8 mouse cellular contexts compared by ENCODE assay signal in genomic region chr4:32983176-32984155, GRCm38 (mm10). TPM values are rescaled to one million over a fixed set of nuclear protein-coding genes. Genes with fewer than 3 reads are reported as not detected.
DNase-seq lines count a peak whose midpoint lies in the region; ATAC-seq and TF ChIP-seq lines count a peak whose summit lies in the region.

No protein-coding gene starts in this region.

- peaks cover 15% of the 10 kb centered on the region for H3K27me3 ChIP-seq in forebrain, embryonic 12.5 days
- no peaks in the 10 kb centered on the region for H3K27me3 ChIP-seq in heart, embryonic 15.5 days
- H3K27me3 ChIP-seq in liver, embryonic 14.5 days (ENCODE audit: control insufficient read depth, insufficient read depth, low read length) = peaks cover 41% of the 10 kb centered on the region
- H3K27me3 ChIP-seq in neural tube, embryonic 12.5 days (replicated peaks) = no peaks in the 10 kb centered on the region
- no peaks in the 10 kb centered on the region for H3K27me3 ChIP-seq in stomach, postnatal 0 days (ENCODE audit: control insufficient read depth, insufficient read depth, low read length)

- H3K9me3 ChIP-seq in forebrain, embryonic 12.5 days = no peaks in the 10 kb centered on the region
- H3K9me3 ChIP-seq in heart, embryonic 15.5 days (replicated peaks) = no peaks in the 10 kb centered on the region
- no peaks in the 10 kb centered on the region for H3K9me3 ChIP-seq in liver, embryonic 14.5 days (ENCODE audit: control insufficient read depth, low read length)
- no peaks in the 10 kb centered on the region for H3K9me3 ChIP-seq in neural tube, embryonic 12.5 days
- no peaks in the 10 kb centered on the region for H3K9me3 ChIP-seq in stomach, postnatal 0 days (ENCODE audit: control insufficient read depth, low read length)

- no peaks in the 10 kb centered on the region for H3K36me3 ChIP-seq in forebrain, embryonic 12.5 days (replicated peaks)
- H3K36me3 ChIP-seq in heart, embryonic 15.5 days = no peaks in the 10 kb centered on the region
- H3K36me3 ChIP-seq in liver, embryonic 14.5 days (replicated peaks; ENCODE audit: control insufficient read depth, insufficient read depth, low read depth) = no peaks in the 10 kb centered on the region
- no peaks in the 10 kb centered on the region for H3K36me3 ChIP-seq in neural tube, embryonic 12.5 days
- H3K36me3 ChIP-seq in stomach, postnatal 0 days (ENCODE audit: control insufficient read depth, insufficient read depth, low read length) = no peaks in the 10 kb centered on the region

- TF ChIP-seq CTCF in liver, embryonic 14.5 days (IDR thresholded peaks at IDR 0.05; ENCODE audit: low read depth) = no peak
- no peak for TF ChIP-seq CTCF in stomach, postnatal 0 days (IDR thresholded peaks at IDR 0.05; ENCODE audit: low read depth)

- H3K9ac ChIP-seq in forebrain, embryonic 12.5 days = peak overlapping the region; percentile 93
- peak overlapping the region; percentile 74 for H3K9ac ChIP-seq in heart, embryonic 15.5 days
- H3K9ac ChIP-seq in liver, embryonic 14.5 days (replicated peaks) = peak overlapping the region; percentile 53
- peak overlapping the region; percentile 95 for H3K9ac ChIP-seq in neural tube, embryonic 12.5 days
- peak overlapping the region; percentile 61 for H3K9ac ChIP-seq in stomach, postnatal 0 days (ENCODE audit: low read length)

- under 1% methylated on average over 75 of the region's 94 CpGs for WGBS in forebrain, embryonic 12.5 days
- WGBS in heart, embryonic 15.5 days = under 1% methylated on average over 76 of the region's 94 CpGs
- 1% methylated on average over 84 of the region's 94 CpGs for WGBS in liver, embryonic 14.5 days (ENCODE audit: insufficient replicate concordance)
- WGBS in neural tube, embryonic 12.5 days = under 1% methylated on average over 88 of the region's 94 CpGs
- 1% methylated on average over 76 of the region's 94 CpGs for WGBS in stomach, postnatal 0 days

- peak; percentile 80 for DNase-seq in CD4-positive, CD25-positive, alpha-beta regulatory T cell, adult 2 months (ENCODE audit: low read depth, low spot score)
- peak; percentile 85 for DNase-seq in brain, adult 2 months (ENCODE audit: low read depth, low spot score)
- DNase-seq in kidney, postnatal 14 days = peak; percentile 80
- no peak for DNase-seq in liver, embryonic 14.5 days (ENCODE audit: low read depth in 3 of 3, low spot score in 3 of 3)
- peak; percentile 70 for DNase-seq in stomach, postnatal 0 days (ENCODE audit: low spot score)

- ATAC-seq in forebrain, embryonic 12.5 days (ENCODE audit: low FRiP score) = peak; percentile 76
- ATAC-seq in heart, embryonic 15.5 days (replicated peaks; ENCODE audit: insufficient number of reproducible peaks, insufficient read depth, low FRiP score, low read depth) = peak; percentile 74
- ATAC-seq in liver, embryonic 14.5 days (ENCODE audit: insufficient read depth) = no peak
- peak; percentile 72 for ATAC-seq in neural tube, embryonic 12.5 days (ENCODE audit: low FRiP score, low read depth)
- ATAC-seq in stomach, postnatal 0 days (ENCODE audit: low FRiP score, low TSS enrichment) = peak; percentile 87

- H3K4me1 ChIP-seq in forebrain, embryonic 12.5 days = peaks cover 29% of the 10 kb centered on the region
- peaks cover 37% of the 10 kb centered on the region for H3K4me1 ChIP-seq in heart, embryonic 15.5 days (replicated peaks)
- peaks cover 30 to 42% of the 10 kb centered on the region in 2 experiments for H3K4me1 ChIP-seq in liver, embryonic 14.5 days (replicated peaks; ENCODE audit: control insufficient read depth in 2 of 2, insufficient read depth in 2 of 2, low read length in 1 of 2)
- H3K4me1 ChIP-seq in neural tube, embryonic 12.5 days = peaks cover 27% of the 10 kb centered on the region
- no peaks in the 10 kb centered on the region for H3K4me1 ChIP-seq in stomach, postnatal 0 days (replicated peaks; ENCODE audit: control insufficient read depth, insufficient read depth)

- peak overlapping the region; percentile 92 for H3K4me2 ChIP-seq in forebrain, embryonic 12.5 days
- peak overlapping the region; percentile 94 for H3K4me2 ChIP-seq in heart, embryonic 15.5 days
- H3K4me2 ChIP-seq in liver, embryonic 14.5 days (ENCODE audit: low read depth) = peak overlapping the region; percentile 78
- H3K4me2 ChIP-seq in neural tube, embryonic 12.5 days (replicated peaks) = peak overlapping the region; percentile 93
- H3K4me2 ChIP-seq in stomach, postnatal 0 days (replicated peaks; ENCODE audit: low read depth) = peak overlapping the region; percentile 100

- peak overlapping the region; percentile 95 for H3K27ac ChIP-seq in forebrain, embryonic 12.5 days
- peak overlapping the region; percentile 82 for H3K27ac ChIP-seq in heart, embryonic 15.5 days
- H3K27ac ChIP-seq in liver, embryonic 14.5 days = no peak overlapping the region
- H3K27ac ChIP-seq in neural tube, embryonic 12.5 days = peak overlapping the region; percentile 94
- H3K27ac ChIP-seq in stomach, postnatal 0 days (replicated peaks) = no peak overlapping the region

- H3K4me3 ChIP-seq in forebrain, embryonic 12.5 days (replicated peaks) = peak overlapping the region; percentile 85
- peak overlapping the region; percentile 69 for H3K4me3 ChIP-seq in heart, embryonic 15.5 days
- peak overlapping the region; percentile 59 to 61 for H3K4me3 ChIP-seq in liver, embryonic 14.5 days (ENCODE audit: insufficient read depth in 1 of 2, low read depth in 2 of 2, low read length in 2 of 2)
- H3K4me3 ChIP-seq in neural tube, embryonic 12.5 days = peak overlapping the region; percentile 86
- H3K4me3 ChIP-seq in stomach, postnatal 0 days (ENCODE audit: low read depth, low read length) = peak overlapping the region; percentile 70

- TF ChIP-seq EP300 in liver, embryonic 14.5 days (IDR thresholded peaks at IDR 0.05; ENCODE audit: low read depth) = no peak
- TF ChIP-seq EP300 in stomach, postnatal 0 days (optimal IDR thresholded peaks at IDR 0.05) = no peak

RNA-seq across cellular contexts. Expression of gene Rragd, which starts 0.6 kb away (rescaled TPM):
- 31.2 and 31.8 TPM in 2 replicates for polyA plus RNA-seq in forebrain, embryonic 12.5 days (2016; fragmentation: Nextera tagmentation; extraction: Ambion mirVana)
- 42.1 and 52.3 TPM in 2 replicates for polyA plus RNA-seq in heart, embryonic 15.5 days (2015; fragmentation: Nextera tagmentation; extraction: Ambion mirVana)
- 1.4 and 2.4 TPM in 2 replicates for polyA plus RNA-seq in liver, embryonic 14.5 days (2012; rRNA removed)
- 2.6 and 4.1 TPM in 2 replicates for polyA plus RNA-seq in liver, embryonic 14.5 days (2014; fragmentation: Nextera tagmentation; extraction: Ambion mirVana)
- polyA plus RNA-seq in neural tube, embryonic 12.5 days (2016; fragmentation: Nextera tagmentation; extraction: Ambion mirVana) = 41.0 and 42.8 TPM in 2 replicates
- polyA plus RNA-seq in stomach, postnatal 0 days (2015; fragmentation: Nextera tagmentation; extraction: Ambion mirVana) = 1.7 and 2.8 TPM in 2 replicates

RNA-seq across cellular contexts. Expression of gene Ankrd6, which starts 32.8 kb away (rescaled TPM):
- polyA plus RNA-seq in forebrain, embryonic 12.5 days (2016; fragmentation: Nextera tagmentation; extraction: Ambion mirVana) = 22.3 and 22.6 TPM in 2 replicates
- 4.1 and 6.3 TPM in 2 replicates for polyA plus RNA-seq in heart, embryonic 15.5 days (2015; fragmentation: Nextera tagmentation; extraction: Ambion mirVana)
- 0.19 and 0.31 TPM in 2 replicates for polyA plus RNA-seq in liver, embryonic 14.5 days (2012; rRNA removed)
- 0.42 and 0.62 TPM in 2 replicates for polyA plus RNA-seq in liver, embryonic 14.5 days (2014; fragmentation: Nextera tagmentation; extraction: Ambion mirVana)
- 23.4 and 26.5 TPM in 2 replicates for polyA plus RNA-seq in neural tube, embryonic 12.5 days (2016; fragmentation: Nextera tagmentation; extraction: Ambion mirVana)
- 2.2 and 2.3 TPM in 2 replicates for polyA plus RNA-seq in stomach, postnatal 0 days (2015; fragmentation: Nextera tagmentation; extraction: Ambion mirVana)

RNA-seq across cellular contexts. Expression of gene Ube2j1, which starts 47.8 kb away (rescaled TPM):
- polyA plus RNA-seq in forebrain, embryonic 12.5 days (2016; fragmentation: Nextera tagmentation; extraction: Ambion mirVana) = 50.5 and 51.9 TPM in 2 replicates
- polyA plus RNA-seq in heart, embryonic 15.5 days (2015; fragmentation: Nextera tagmentation; extraction: Ambion mirVana) = 32.5 and 34.6 TPM in 2 replicates
- 10.1 and 13.3 TPM in 2 replicates for polyA plus RNA-seq in liver, embryonic 14.5 days (2012; rRNA removed)
- 35.9 and 36.4 TPM in 2 replicates for polyA plus RNA-seq in liver, embryonic 14.5 days (2014; fragmentation: Nextera tagmentation; extraction: Ambion mirVana)
- polyA plus RNA-seq in neural tube, embryonic 12.5 days (2016; fragmentation: Nextera tagmentation; extraction: Ambion mirVana) = 55.9 and 60.8 TPM in 2 replicates
- polyA plus RNA-seq in stomach, postnatal 0 days (2015; fragmentation: Nextera tagmentation; extraction: Ambion mirVana) = 35.1 TPM in 2 replicates

Comparison
In these comparisons a context has a peak if more than half of its experiments do, and no peak if none do; other contexts are left out.
1. DNase-seq: peak in CD4-positive, CD25-positive, alpha-beta regulatory T cell, adult 2 months (single experiment), brain, adult 2 months (single experiment), kidney, postnatal 14 days (single experiment) and stomach, postnatal 0 days (single experiment); none in liver, embryonic 14.5 days (0 of 3).
2. H3K27ac ChIP-seq: peak in forebrain, embryonic 12.5 days (single experiment), heart, embryonic 15.5 days (single experiment) and neural tube, embryonic 12.5 days (single experiment); none in liver, embryonic 14.5 days (single experiment) and stomach, postnatal 0 days (single experiment).
3. Peak in every context shown above with its lines, with median percentiles within 50 percentile points of each other: H3K4me2 ChIP-seq, H3K4me3 ChIP-seq and H3K9ac ChIP-seq.